Mouse (Mus musculus) C2C12 (cell line): ENCODE data around the gene Rps3.

Experiments
- CTCF ChIP-seq: IDR thresholded peaks from one replicate; pipeline ENCODE4 v1.5.1; 2011; ENCODE audit not compliant: control insufficient read depth, insufficient read depth, insufficient read length
- MAX ChIP-seq: IDR thresholded peaks from one replicate; pipeline ENCODE4 v1.6.1; 2011; ENCODE audit warnings: mild to moderate bottlenecking, control low read depth
- MYOD1 ChIP-seq: IDR thresholded peaks from one replicate; pipeline ENCODE4 v1.6.1; 2011; ENCODE audit warnings: low read depth; ENCODE audit not compliant: control insufficient read depth, insufficient read length
- MYOG ChIP-seq: IDR thresholded peaks from one replicate; pipeline ENCODE4 v1.6.1; 2011; ENCODE audit not compliant: control insufficient read depth, insufficient read length; ENCODE audit errors: extremely low read depth
- USF1 ChIP-seq: IDR thresholded peaks from one replicate; pipeline ENCODE4 v1.6.1; 2011; ENCODE audit warnings: low read depth, mild to moderate bottlenecking, control low read depth, moderate library complexity

GRCm38 (mm10) chr7:99471578-99471977, 12.0 kb downstream of the Rps3 start:
- TF ChIP-seq CTCF (no peak), MAX (no peak), MYOG (no peak), USF1 (no peak), MYOD1 (no peak)
